Mouse (Mus musculus) liver, adult (tissue): Measurements from ENCODE around the gene Pyy.

Source experiments
- GATA4 ChIP-seq: IDR thresholded peaks from 2 replicates; pipeline ENCODE4 v1.6.1; 2014; ENCODE audit warnings: mild to moderate bottlenecking, low read length; ENCODE audit not compliant: insufficient replicate concordance

Gene Pyy

DNA sequence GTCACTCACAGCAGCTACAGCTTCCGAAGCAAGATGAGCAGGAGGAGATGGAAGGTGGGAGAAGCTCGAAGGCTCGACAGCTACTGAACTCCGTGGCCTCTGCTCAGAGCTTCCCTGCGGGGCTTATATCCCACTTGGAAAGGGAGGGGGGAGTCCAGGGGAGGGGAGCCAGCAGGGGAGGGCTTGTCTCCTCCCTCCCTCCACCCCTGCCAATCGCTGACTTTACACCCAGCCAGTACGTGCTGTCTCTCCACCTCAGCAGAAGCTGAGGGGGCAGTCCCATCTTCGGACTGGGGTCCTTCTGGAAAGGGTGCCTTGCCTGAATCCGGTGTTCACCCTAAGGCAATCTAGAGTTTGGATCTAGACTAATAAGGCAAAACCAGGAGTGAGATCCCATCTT, at the start of gene Pyy:
Pyy (minus strand) TSS at position 101 of the 400 bp plus-strand sequence.
- TF ChIP-seq GATA4, result no peak

DNA sequence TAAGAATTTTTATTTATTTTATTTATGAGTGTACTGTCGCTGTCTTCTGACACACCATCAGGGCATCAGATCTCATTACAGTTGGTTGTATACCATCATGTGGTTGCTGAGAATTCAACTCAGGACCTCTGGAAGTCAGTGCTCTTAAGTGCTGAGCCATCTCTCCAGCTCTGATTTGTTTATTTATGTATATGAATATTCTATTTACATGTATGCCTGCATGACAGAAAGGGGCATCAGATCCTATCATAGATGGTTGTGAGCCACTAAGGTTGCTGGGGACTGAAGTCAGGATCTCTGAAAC, 49.1 kb upstream of the Pyy start:
- no peak for TF ChIP-seq GATA4

DNA sequence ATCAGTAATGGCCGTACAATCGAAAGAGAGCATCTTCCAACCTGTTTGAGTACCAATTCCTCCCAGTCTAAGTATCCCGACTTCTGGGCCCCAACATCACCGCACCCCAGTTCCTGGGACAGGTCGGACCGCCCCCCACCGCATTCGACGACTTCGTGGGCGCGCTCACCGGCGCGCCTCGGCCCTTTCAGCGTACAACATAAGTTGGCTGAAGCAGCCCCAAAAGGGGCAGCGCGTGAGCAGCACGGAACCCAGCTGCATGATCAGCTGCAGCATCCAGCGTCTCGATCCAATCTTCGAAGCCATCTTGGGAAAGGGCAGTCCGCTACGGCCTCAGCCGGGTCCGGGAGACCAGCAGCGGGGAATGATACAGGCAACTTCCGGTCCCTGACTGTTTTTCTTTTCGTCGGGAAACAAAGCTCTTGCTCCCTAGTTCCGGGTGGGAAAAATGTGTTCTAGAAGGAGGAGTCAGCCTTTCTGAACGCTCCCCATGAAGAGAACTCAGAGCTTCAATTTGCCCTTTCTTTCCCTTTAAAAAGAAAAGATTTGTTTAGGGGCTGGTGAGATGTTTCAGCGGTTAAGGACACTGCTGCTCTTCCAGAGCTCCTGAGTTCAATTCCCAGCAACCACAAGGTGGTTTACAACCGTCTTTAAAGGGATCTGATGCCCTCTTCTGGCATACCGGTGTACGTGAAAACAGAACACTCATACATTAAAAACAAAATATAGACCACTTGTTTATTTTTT, 48.6 kb upstream of the Pyy start, which contains the start of gene Tmem101:
Tmem101 (minus strand) TSS at position 366 of the 747 bp plus-strand sequence.
- peak; percentile 92; the same call in 1 of the 2 replicates for TF ChIP-seq GATA4

DNA sequence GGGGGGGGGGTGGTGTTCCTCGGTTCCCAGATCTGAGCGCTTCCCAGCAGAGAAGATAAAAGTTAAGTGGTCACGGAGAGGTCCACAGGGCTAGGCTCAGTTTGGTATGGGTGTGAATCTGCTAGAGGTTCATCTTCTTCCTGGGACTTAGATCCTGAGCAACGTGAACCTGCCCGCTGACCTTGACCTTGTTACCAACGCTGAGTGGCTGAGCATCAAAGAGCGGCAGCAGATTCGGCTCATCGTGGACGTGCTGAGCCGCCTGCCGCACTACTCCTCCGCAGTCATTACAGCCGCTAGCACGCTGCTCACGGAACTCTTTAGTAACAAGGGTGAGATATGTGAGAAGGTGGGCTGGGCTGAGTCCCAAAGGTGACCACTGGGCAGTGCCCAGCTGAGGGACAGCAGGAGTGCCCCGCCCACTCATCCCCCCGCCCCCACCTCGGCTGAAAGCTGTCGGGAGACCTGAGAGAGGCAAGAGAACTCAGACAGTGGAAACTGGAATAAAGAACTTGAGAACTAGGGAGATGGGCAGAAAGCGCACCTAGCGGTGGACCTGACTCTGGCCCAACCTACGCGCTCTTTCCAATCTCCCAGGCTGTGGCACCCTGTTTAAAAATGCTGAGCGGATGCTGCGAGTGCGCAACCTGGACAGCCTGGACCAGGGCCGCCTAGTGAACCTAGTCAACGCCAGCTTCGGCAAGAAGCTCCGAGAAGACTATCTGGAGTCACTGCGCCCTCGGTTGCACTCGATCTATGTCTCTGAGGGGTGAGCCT, 39.8 kb upstream of the Pyy start:
- TF ChIP-seq GATA4, result no peak

DNA sequence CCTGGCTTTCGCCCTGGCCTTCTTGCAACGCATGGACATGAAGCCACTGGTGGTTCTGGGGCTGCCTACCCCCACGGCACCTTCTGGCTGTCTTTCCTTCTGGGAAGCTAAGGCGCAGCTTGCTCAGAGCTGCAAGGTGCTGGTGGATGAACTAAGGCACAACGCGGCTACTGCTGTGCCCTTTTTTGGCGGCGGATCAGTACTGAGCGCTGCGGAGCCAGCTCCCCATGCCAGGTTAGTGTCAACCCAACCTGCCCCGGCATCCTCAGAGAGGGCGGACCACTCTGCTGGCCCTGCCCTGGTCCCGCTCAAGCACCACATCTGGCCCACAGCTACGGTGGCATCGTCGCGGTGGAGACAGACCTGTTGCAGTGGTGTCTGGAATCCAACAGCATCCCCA, 38.9 kb upstream of the Pyy start:
- no peak for TF ChIP-seq GATA4

DNA sequence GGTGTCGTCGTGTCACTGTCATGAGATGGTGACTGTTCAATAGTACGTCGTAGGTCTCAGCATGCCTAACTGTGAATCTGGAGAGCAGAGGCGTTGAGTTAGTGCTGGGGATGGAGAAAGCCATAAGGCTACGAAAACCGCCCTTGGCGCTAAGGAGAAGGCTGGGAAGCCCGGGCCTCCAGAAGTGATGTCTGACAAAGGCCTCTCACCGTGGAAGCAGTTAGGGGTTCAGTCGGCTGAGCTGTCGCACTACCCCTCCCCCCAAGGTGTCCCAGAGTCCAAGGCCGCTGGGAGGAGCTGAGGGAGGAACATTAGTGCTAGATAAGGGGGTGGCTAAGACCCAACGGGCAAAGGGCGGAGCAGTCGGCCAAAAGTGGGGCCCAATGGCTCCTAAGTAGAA, 38.4 kb upstream of the Pyy start:
- TF ChIP-seq GATA4, result peak; percentile 91; the same call in 1 of the 2 replicates

DNA sequence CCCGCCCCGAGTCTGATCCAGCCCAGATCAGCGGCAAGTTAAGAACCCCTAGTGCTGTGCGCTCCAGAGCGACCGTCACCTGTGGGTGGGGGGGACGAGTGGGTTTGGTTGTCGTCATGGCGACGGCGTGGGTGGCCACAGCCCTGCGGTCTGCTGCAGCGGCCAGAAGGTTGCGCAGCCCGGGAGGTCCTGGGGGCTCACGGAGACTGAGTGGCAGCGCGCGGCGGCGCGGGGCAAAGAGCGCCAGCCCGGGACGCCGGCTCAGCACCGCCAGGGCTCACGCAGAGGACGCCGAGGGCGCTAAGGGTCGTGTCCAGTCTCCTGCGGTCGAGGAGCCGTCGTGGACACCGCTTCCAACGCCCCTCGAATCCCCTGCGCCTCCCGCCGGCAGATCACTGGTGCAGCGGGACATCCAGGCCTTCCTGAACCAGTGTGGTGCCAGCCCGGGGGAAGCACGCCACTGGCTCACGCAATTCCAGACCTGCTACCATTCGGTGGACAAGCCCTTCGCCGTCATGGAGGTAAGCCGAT, 37.9 kb upstream of the Pyy start, which contains the start of gene Nags:
Nags (plus strand) TSS at position 43 of the 531 bp plus-strand sequence.
- no peak for TF ChIP-seq GATA4

DNA sequence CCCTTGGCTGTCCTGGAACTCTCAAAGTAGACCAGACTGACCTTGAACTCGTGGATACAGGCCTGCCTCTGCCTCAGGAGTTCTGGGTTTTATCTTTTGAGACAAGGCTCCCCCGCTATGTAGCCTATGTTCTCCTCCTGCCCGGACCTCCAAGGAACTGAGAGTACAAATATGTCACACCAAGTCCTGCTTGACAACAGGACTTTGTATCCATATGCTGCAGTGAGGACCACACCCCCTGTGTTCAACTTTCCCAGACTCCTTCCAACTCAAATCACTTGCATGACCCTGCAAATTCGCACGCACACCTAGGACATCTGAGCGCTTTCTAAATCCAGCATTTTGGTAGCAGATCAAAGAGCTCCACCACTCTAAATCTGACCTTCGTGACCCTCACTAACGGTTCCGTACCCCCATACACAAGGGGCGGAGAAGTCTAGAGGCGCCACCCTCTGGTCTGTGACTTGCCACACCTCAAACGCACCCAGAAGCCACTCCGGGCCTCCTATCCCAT, 37.4 kb upstream of the Pyy start:
- TF ChIP-seq GATA4, result no peak

DNA sequence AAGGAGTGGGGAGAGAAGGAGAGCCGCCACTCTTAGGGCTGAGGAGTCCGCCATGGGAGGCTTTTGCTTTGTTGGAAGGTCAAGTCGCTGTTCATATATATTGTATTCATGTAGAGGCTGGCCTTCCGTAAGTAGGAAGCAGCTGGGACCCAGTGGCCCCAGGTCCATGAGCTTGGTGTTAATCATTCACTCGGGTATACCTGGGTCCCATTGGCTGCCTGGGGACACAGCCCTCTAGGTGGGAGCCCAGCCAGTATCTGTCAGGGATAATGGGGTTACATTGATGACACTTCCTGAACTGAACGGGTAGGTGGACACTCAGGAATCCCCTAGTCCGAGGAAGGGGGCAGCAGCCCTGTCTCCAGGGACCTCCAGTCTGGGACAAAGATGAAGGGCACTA, 34.7 kb upstream of the Pyy start:
- no peak for TF ChIP-seq GATA4

DNA sequence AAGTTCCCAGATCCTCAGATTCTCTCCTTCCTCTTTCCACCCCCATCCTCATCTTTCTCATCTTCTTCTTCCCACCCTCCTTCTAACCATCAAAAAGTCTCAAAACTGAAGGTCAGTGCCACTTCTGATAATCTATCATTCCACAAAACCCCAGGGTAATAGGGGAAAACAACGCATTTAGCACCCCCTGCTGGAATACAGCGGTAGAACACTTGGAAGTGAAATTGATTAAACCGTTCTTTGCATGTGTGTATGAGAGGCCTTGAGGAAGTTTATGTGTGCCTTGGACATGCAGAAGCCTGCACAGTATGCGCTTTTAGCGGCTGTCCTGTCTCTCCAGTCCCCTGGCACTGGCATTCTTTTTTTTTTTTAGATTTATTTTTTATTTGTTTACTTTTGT, 32.9 kb upstream of the Pyy start:
- no peak for TF ChIP-seq GATA4

DNA sequence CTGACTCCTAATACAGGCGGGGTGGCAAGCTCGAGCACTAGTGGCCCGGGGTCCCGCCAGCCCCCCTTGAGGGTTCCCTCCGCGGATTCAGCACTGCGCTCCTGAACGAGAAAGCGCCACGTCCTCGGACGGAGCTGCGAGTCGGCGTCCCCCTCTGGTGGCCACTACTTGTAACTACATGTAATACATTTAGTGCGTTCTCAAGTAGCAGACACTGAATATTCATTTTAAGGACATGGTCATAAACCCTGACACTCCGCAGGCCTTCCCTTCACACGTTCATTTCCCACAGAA, 30.8 kb upstream of the Pyy start:
- no peak for TF ChIP-seq GATA4

DNA sequence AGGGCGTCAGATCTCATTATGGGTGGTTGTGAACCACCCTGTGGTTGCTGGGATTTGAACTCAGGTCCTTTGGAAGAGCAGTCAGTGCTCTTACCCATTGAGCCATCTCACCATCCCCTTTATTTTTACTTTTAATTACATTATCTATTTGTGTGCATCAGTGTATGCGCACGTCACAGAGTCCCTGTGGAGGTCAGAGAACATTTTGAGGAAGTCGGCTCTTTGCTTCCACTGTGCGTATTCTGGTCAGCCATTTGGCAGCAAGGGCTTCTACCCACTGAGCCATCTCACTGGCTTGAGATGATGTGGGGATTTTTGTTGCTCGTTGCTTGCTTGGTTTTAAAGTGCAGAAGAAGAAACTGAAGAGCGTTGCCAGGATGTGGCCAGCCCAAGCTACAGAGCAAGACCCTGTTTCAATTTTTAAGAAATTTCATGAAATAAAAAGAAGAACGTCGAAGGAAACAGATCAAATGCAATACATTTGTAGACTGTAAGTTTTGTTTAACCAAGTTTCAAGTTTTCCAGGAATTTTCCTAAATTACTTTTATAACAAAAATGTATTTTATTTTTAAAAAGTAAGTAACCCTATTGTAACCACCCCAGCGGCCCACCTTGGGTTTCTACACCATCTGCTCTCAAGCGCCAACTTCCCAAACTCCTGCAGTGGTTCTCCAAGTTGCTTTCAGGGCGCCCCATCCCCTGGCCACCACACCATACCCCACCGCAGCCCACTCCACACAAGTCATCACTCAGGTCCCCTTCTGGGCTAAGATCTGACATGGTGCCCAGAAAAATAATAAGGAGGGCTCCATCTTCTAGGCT, 30.2 kb upstream of the Pyy start:
- TF ChIP-seq GATA4, result no peak

DNA sequence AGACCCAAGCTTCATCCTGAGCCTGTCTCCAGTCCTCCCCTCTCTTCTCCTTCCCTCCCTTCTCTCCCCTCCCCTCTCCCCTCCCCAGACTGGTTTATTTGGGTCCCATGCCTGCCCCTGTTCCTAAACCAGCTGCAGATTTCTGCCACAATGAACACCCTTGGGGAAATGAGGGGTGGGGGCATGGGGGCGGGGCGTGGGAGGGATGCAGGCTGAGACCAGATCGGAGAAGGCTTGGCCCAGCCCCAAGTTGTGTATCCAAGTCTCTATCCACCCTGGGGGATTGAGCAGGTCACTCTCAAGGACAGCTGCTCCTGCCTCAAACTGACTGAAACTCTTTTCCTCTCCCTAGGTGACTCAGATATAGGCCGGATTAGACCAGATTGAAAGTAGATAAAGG, 26.9 kb upstream of the Pyy start:
- TF ChIP-seq GATA4, result no peak

DNA sequence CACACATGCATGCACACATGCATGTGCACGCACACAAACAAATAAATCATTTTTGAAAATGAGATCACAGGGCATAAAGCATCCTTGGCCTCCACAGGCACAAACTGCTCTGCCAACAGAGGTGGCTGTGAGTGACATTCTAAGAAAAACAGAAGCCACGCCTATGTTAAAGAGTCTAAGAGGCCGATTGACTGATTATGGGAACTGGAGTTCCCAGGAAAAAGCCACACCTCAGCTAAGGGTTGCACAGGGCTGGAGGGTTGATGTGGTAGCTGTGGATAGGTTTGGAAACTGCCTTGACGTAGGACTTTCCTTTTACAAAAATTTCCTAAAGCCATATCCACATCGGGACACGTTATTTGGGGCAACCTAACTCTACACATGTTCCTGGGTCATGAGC, 9.8 kb upstream of the Pyy start:
- TF ChIP-seq GATA4, result no peak

DNA sequence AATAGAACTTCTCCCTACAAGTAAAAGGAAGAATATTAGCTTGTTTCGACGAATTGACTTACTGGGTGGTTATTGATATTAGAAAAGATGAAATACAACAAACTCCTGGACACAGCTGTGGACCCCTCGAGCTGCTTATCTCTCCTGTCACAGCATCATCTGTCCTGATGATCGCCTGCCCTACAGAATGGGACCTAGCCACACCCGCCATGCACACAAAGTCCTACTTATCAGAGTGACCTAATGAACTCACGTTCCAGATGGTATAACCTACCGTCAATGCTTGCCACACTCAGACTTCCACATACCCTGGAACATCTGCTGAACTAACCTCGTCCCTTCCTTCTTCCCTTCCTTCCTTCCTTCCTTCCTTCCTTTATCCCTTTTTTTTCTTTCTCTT, 8.6 kb upstream of the Pyy start:
- no peak for TF ChIP-seq GATA4

DNA sequence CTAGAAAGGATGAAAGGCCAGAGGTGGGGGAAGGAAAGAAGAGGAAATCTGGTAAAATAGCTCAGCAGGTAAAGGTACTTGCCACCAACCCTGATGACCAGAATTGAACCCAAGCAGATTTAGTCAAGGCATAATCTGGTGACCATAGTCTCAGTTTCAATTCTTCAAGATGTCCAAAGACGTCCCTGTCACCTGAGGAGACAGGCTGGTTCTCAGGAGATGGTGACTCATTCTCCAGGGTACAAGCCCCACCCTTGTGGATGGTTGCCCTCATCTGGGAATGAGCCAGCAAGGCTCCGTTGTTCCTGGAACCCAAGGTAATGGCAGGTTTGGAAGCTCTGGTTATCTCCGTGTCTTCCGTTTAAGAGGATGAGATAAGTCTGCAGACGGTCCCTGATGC, 3.9 kb upstream of the Pyy start:
- TF ChIP-seq GATA4, result no peak

DNA sequence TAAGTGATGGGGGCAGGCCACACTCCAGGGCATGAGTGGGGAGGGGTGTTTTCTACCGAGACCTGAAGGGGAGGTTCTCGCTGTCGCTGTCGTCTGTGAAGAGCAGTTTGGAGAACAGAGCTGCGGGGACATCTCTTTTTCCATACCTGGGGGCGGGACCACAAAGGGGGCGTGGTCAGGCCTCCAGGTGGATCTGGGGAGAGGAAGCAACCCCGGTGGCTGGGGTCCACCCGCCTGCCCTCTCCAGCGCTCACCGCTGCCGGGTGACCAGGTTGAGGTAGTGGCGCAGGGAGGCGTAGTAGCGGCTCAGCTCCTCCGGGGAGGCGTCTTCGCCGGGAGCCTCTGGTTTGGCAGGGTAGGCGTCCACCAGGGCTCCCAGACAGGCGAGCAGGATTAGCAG, 721 bp downstream of the Pyy start:
- no peak for TF ChIP-seq GATA4
